Mouse (Mus musculus) stomach, postnatal 0 days (tissue): ENCODE data around the gene Gm11397.
"Not testable (repeated sequence)": the region's sequence is repeated elsewhere in the genome, so short reads cannot be mapped to it uniquely, and the experiment has no call there.

ENCODE experiments used
- CTCF ChIP-seq: IDR thresholded peaks from 2 replicates; pipeline ENCODE4 v1.5.1; 2016; ENCODE audit warnings: antibody characterized with exemption, low read depth, mild to moderate bottlenecking, moderate library complexity
- EP300 ChIP-seq: optimal IDR thresholded peaks from 2 replicates; pipeline ENCODE3; 2016; ENCODE audit warnings: antibody characterized with exemption

DNA sequence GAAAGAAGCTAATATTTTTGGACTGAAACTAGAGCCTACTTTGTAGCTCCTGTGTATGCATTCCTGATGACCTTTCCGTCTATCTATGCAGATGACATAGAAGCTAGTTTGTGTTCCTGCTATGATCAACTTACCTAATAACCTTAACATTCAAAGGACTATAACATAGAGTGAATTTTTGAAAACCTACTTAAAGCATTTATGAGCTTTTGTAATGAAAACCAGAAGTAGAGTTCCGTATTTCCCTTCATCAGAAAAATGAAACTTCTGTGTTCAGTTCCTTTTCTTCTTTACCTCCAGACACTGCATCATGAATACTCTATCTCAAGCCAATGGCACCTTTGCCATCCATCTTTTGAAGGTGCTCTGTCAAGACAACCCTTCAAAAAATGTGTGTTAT lies at the start of gene Gm11397:
- TF ChIP-seq CTCF, EP300: not testable (repeated sequence)
